Mouse (Mus musculus) cerebellum, postnatal 36 days (tissue): Measurements from ENCODE around the gene Bloc1s4.

ENCODE experiments used
- DNase-seq, 2 experiments: peaks; one replicate each; pipeline ENCODE4 v3.0.0; 2021 to 2022; ENCODE audit warnings: mixed read lengths in 2 of 2

The Bloc1s4 gene

GRCm38 (mm10) chr5:36716816-36717215 lies 31.6 kb downstream of the Bloc1s4 start:
- no peak for DNase-seq

GRCm38 (mm10) chr5:36714832-36715231 lies 33.6 kb downstream of the Bloc1s4 start:
- no peak for DNase-seq

GRCm38 (mm10) chr5:36713693-36714092 lies 34.8 kb downstream of the Bloc1s4 start:
- no peak for DNase-seq

GRCm38 (mm10) chr5:36712553-36713534 lies 35.6 kb downstream of the Bloc1s4 start:
- peak; percentile 47 to 62 for DNase-seq

- DNase-seq: no peak
Measured at GRCm38 (mm10) chr5:36711863-36712262, 36.6 kb downstream of the Bloc1s4 start.

GRCm38 (mm10) chr5:36705792-36706191 lies 42.7 kb downstream of the Bloc1s4 start:
- DNase-seq: no peak

GRCm38 (mm10) chr5:36705390-36705789 lies 43.1 kb downstream of the Bloc1s4 start:
- DNase-seq: no peak

GRCm38 (mm10) chr5:36704684-36705083 lies 43.8 kb downstream of the Bloc1s4 start:
- no peak for DNase-seq

- DNase-seq: no peak
Measured at GRCm38 (mm10) chr5:36700939-36701620, 47.4 kb downstream of the Bloc1s4 start.

- no peak for DNase-seq
Measured at GRCm38 (mm10) chr5:36698689-36699088, 49.8 kb downstream of the Bloc1s4 start.

GRCm38 (mm10) chr5:36698067-36698670 lies 50.3 kb downstream of the Bloc1s4 start:
- DNase-seq: no peak
